Mouse (Mus musculus): ENCODE results near the gene Kalrn.
A peak's percentile ranks its signal among the peaks of the same experiment; 100 is the strongest.

The Kalrn gene

GRCm38 (mm10) chr16:34552731-34553130 lies 20.6 kb downstream of the Kalrn start:
- no peak for DNase-seq (ENCODE audit: low read depth)

GRCm38 (mm10) chr16:34549470-34549999 lies 23.8 kb downstream of the Kalrn start:
- no peak for DNase-seq (ENCODE audit: low read depth)

DNA sequence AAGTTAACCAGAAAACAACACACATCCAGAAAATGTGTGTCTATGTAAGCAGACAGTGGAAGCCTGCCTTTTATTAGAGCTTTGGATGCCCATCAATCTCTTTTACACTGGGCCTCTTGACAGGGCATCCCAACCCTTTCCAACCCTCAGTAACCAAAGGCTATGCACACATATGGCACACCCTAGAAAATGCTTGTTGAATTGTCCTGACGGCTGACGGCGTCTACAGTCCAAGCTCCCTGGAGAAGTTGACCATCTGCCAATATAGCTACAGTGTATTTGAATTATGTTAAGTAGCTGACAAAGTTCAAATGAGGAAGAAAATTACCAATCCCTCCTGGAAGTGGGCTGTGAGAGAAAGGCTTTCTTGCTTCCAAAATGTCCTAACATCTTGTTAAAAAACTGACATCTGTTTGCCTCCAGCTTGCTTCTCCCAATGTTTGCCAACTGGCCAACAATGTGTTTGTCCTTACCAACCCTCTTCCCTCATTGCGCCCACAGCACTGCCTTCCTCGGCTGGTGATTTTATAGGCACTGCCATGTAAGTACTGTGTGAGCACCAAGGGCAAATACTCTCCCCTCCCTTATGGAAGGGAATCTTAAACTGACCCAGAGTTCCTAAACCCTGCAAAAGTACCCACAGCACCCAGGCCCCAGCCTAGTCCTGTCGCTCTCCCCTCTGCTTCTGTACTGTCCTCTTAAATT lies 26.4 kb downstream of the Kalrn start:
- DNase-seq (ENCODE audit: low read depth): no peak

GRCm38 (mm10) chr16:34543754-34544153 lies 29.6 kb downstream of the Kalrn start:
- no peak for DNase-seq (ENCODE audit: low read depth)

DNA sequence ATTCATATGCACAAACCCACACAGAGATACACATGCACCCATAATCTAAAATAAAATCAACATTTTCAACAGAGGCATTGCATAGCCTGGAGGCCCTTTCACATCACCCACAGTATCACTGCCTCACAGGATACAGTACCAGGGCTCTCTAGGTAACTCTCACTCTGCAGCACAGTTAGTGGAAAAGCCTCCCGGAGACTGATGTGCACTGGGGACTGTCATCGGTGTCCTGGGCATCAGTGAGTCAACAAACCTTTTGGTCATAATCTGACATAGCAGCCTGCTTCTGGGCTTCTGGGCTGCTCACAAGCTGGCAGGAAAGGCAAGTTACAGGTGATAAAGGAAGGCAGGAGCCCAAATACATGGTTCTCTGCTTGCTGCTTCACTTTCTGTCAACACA lies 31.0 kb downstream of the Kalrn start:
- DNase-seq (ENCODE audit: low read depth): no peak

- no peak for DNase-seq (ENCODE audit: low read depth)
Measured at GRCm38 (mm10) chr16:34538679-34539185, 34.6 kb downstream of the Kalrn start.

DNA sequence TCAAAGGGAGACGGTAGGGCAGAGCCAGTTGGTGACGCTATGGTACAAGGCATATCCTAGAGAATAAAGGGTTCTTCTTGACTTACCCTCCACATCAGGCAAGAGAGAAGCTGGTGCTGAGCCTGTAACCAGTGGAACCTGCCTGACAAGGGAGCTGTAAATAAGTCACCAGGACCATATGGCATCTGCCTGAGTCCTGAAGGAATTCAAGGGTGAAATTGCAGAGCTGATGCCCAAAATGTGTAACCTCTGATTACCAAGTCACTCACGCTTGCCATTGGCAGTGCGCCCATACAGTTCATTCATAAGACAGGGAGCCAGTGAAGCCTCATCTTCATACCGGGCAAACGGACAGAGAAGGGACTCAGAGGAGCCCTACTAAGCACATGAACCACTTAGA lies 37.0 kb downstream of the Kalrn start:
- DNase-seq (ENCODE audit: low read depth): no peak

DNA sequence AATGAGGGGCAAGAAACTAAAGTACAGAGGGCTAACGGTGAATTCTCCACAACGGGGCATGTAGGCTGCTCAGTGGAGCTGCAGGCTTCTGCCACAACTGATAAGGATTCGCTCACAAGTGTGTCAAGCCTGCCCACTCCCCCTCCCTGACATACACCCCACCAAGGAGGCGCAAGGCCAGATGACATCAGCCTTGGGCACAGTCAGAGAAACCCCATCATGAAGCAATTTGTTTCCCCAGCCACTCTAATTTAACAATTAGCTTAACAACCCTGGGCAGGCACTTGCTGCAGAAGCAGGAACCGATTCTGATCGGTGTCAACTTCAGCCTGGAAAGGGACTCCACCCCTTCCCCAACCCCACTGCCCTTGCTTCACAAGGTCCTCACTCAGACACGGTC lies 38.2 kb downstream of the Kalrn start:
- DNase-seq (ENCODE audit: low read depth): no peak

GRCm38 (mm10) chr16:34531506-34531905 lies 41.8 kb downstream of the Kalrn start:
- peak; percentile 1 for DNase-seq (ENCODE audit: low read depth)

- no peak for DNase-seq (ENCODE audit: low read depth)
Measured at GRCm38 (mm10) chr16:34530029-34530428, 43.3 kb downstream of the Kalrn start.

DNA sequence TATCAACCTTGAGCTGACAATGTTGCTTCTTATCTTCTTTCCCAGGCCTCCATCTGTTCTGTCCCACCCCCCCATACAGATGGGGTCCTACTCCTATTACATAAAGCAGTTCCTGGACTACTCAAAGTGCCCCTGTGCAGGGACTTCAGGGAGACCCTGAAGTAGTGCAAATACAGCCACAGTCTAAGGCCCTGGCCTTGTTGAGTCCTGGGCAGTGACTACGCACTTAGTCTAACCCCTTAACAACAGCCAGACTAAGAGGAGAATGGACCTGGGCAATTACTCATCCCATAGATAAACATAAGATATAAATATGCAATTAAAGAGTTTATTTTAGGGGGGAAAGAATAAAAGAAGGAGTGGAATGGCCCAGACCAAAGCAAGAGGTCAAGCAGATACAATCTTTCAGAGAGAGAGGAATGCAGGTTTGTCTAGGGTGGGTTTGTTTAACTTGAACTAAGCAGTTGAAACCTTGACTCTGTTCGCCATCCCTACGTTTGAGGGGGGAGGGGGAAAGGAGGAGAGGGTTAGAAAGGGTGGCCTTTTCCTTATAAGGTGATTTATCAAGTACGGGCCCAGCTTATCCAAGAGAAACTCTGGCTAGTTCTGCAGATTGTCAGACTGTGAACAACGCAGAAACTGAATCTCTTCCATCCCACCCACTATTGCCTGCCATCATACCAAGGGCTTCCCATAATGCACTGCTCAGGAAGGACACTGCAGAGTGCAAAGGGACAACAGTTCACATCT lies 44.9 kb downstream of the Kalrn start:
- no peak for DNase-seq (ENCODE audit: low read depth)

DNA sequence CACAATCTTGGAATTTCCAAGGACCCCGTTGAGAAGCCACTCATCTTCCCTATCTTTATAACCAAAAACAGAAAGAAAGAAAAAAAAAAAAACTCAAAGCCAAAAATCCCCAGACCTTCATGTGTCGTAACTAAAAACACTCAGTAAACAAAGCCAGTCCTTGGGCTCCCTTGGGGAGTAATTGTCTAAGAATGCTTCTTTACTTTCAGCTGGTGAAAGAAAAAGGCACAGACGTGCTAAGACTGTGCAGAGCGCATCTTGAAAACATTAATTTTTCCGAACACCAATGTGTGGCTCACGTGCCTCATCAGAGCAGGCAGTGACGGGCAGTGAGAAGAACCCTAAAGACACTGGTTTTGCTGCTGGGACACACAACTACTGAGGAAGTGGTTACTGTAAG lies 47.0 kb downstream of the Kalrn start:
- no peak for DNase-seq (ENCODE audit: low read depth)

DNA sequence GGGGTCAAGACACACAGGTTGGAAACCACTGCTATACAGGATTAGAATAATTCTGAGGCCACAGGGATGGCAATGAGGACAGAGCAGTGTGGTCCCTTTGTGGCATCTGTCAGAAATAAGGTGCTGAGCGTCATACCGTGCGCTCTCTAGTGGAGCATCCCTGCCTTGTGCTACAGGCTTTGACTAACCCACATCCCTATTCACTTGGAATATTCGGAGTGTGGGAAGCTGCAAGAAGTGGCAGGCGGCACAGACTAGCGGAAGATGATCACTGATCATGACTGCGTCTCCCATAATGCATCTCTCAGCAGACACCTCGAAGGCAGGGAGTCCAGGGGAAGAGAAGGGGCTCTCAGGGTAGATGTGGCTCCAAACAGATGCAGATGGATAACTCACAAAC lies 47.5 kb downstream of the Kalrn start:
- no peak for DNase-seq (ENCODE audit: low read depth)

DNA sequence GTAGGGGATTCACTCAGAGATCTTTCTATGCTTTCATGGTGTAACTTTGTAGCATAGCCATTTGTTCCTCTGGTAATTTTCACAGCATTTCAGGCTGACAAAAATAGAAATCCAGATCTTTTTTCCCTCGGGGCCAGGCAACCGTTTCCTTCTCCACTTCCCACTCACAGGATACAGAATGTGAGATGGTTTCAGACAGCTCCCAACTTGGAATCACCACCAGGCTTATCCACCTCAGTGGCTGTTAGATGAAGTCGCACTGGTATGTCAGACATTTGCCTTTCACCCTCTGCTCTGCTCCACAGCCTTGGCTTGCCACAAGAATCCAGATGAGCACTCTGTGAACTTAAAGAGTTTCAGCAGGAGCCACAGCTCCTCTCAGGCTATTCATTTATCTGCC lies 48.1 kb downstream of the Kalrn start:
- DNase-seq (ENCODE audit: low read depth): no peak

GRCm38 (mm10) chr16:34521061-34521460 lies 52.3 kb downstream of the Kalrn start:
- DNase-seq (ENCODE audit: low read depth): no peak

GRCm38 (mm10) chr16:34516891-34517398 lies 56.4 kb downstream of the Kalrn start:
- no peak for DNase-seq (ENCODE audit: low read depth)

GRCm38 (mm10) chr16:34515485-34515884 lies 57.8 kb downstream of the Kalrn start:
- no peak for DNase-seq (ENCODE audit: low read depth)

DNA sequence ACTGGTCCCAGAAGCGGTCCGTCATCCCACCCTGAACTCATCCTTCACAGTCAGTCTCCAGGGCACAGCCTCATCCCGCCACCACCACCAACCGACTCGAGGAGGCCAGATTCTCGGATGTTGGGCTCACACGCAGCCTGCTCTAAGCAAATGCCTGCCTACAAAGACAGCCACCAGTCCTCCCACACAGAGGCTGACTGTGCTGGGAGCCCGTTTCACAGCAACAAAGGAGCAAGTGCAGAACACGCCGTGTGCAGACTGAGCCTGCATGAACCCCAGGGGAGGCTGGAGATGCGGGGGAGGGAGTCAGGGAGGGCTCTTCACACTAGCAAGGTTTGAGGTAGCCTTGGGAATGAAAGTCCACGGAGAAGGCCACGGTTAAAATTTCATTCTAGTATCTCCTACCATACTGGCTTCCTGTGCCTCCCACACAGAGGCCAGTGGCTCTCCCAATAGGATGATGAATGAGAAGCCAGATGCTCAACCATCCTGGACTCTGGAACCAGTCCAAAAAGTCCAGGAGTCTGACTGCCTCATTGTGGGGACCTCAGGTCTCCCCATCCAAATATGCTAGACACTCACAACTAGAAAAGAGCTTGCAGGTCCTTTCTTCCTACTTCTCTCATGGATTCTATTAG lies 59.3 kb downstream of the Kalrn start:
- DNase-seq (ENCODE audit: low read depth): no peak

DNA sequence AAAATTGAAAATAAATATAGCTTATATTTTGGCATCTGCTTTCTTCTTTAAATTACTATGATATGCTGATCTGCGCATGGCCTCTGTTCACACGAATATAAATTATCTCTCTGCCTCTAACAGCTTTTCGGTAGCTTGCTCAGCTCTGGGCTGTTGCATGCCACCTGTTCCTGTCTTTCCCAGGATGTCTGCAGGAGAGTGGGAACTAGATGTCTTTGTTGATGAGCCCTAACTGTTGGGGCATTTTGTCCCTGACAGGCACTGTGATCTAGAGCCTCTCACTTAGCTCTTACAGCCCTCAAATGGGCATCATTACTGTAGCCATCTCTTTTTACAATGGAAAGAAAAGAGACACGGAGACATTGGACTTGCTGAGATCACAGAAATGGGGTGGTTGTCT lies 61.0 kb downstream of the Kalrn start:
- no peak for DNase-seq (ENCODE audit: low read depth)

DNA sequence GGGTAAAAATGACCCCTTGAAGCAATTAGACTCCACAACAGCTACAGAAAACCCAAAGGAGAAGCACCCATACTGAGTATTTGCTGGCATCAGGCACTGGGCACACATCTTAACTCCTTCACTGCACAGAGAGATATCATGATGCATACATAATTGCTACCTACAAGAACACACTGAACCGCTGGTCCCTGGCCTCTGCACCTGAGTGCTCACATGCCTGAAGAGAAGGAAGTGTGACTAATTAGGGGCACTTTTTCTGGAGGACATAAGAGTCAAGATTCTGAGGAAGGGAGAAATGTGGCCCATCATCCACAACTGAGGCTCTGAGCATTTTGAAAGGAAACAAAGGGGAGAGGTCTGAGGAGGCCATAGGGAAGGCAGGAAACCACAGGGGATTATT lies 65.2 kb downstream of the Kalrn start:
- DNase-seq (ENCODE audit: low read depth): no peak

GRCm38 (mm10) chr16:34506048-34506447 lies 67.3 kb downstream of the Kalrn start:
- no peak for DNase-seq (ENCODE audit: low read depth)

- no peak for DNase-seq (ENCODE audit: low read depth)
Measured at GRCm38 (mm10) chr16:34504250-34504649, 69.1 kb downstream of the Kalrn start.

GRCm38 (mm10) chr16:34502110-34502509 lies 71.2 kb downstream of the Kalrn start:
- DNase-seq (ENCODE audit: low read depth): no peak

All from naive thymus-derived CD4-positive, alpha-beta T cell, adult 2 months (primary cell).